Mouse (Mus musculus): ENCODE measurements around the gene Pla1a.

Pla1a gene

GRCm38 (mm10) chr16:38389284-38389893 is 43.6 kb downstream of the Pla1a start:
- ATAC-seq (ENCODE audit: low TSS enrichment): no peak

- no peak for ATAC-seq (ENCODE audit: low TSS enrichment)
Observed at GRCm38 (mm10) chr16:38388757-38389156, 44.2 kb downstream of the Pla1a start.

- ATAC-seq (ENCODE audit: low TSS enrichment): no peak
Observed at GRCm38 (mm10) chr16:38387389-38387788, 45.6 kb downstream of the Pla1a start.

GRCm38 (mm10) chr16:38385700-38386099 is 47.2 kb downstream of the Pla1a start:
- no peak for ATAC-seq (ENCODE audit: low TSS enrichment)

- no peak for ATAC-seq (ENCODE audit: low TSS enrichment)
Observed at GRCm38 (mm10) chr16:38385184-38385634, 47.7 kb downstream of the Pla1a start.

GRCm38 (mm10) chr16:38383683-38384082 is 49.3 kb downstream of the Pla1a start:
- no peak for ATAC-seq (ENCODE audit: low TSS enrichment)

- ATAC-seq (ENCODE audit: low TSS enrichment): no peak
Observed at GRCm38 (mm10) chr16:38379926-38380325, 53.0 kb downstream of the Pla1a start.

- no peak for ATAC-seq (ENCODE audit: low TSS enrichment)
Observed at GRCm38 (mm10) chr16:38379493-38379892, 53.5 kb downstream of the Pla1a start.

- ATAC-seq (ENCODE audit: low TSS enrichment): no peak
Observed at GRCm38 (mm10) chr16:38379088-38379487, 53.9 kb downstream of the Pla1a start.

- ATAC-seq (ENCODE audit: low TSS enrichment): no peak
Observed at GRCm38 (mm10) chr16:38378591-38378990, 54.4 kb downstream of the Pla1a start.

GRCm38 (mm10) chr16:38377546-38377945 is 55.4 kb downstream of the Pla1a start:
- no peak for ATAC-seq (ENCODE audit: low TSS enrichment)

- ATAC-seq (ENCODE audit: low TSS enrichment): no peak
Observed at GRCm38 (mm10) chr16:38376841-38377249, 56.1 kb downstream of the Pla1a start.

- ATAC-seq (ENCODE audit: low TSS enrichment): peak; percentile 93
Observed at GRCm38 (mm10) chr16:38376163-38376840, 56.6 kb downstream of the Pla1a start.

GRCm38 (mm10) chr16:38375182-38375581 is 57.8 kb downstream of the Pla1a start:
- ATAC-seq (ENCODE audit: low TSS enrichment): no peak

GRCm38 (mm10) chr16:38374379-38375140 is 58.4 kb downstream of the Pla1a start:
- ATAC-seq (ENCODE audit: low TSS enrichment): no peak

- ATAC-seq (ENCODE audit: low TSS enrichment): no peak
Observed at GRCm38 (mm10) chr16:38373941-38374340, 59.0 kb downstream of the Pla1a start.

- no peak for ATAC-seq (ENCODE audit: low TSS enrichment)
Observed at GRCm38 (mm10) chr16:38373439-38373838, 59.5 kb downstream of the Pla1a start.

GRCm38 (mm10) chr16:38372876-38373275 is 60.1 kb downstream of the Pla1a start:
- no peak for ATAC-seq (ENCODE audit: low TSS enrichment)

- ATAC-seq (ENCODE audit: low TSS enrichment): no peak
Observed at GRCm38 (mm10) chr16:38371705-38372296, 61.1 kb downstream of the Pla1a start.

- no peak for ATAC-seq (ENCODE audit: low TSS enrichment)
Observed at GRCm38 (mm10) chr16:38370633-38371374, 62.1 kb downstream of the Pla1a start.

GRCm38 (mm10) chr16:38369992-38370484 is 62.9 kb downstream of the Pla1a start:
- ATAC-seq (ENCODE audit: low TSS enrichment): no peak
